Mouse (Mus musculus): Measurements from ENCODE around the gene Slc31a1.

GRCm38 (mm10) chr4:62440986-62441385 is 80.5 kb downstream of the Slc31a1 start:
- TF ChIP-seq ZKSCAN1 (IDR thresholded peaks at IDR 0.05; ENCODE audit: low read depth, low read length) (no peak), ELF1 (IDR thresholded peaks at IDR 0.05; ENCODE audit: low read depth, low read length) (no peak), CTCF (IDR thresholded peaks at IDR 0.05 in 2 of 3, conservative IDR thresholded peaks at IDR 0.05 in 1 of 3; ENCODE audit: control insufficient read depth in 1 of 3, insufficient read depth in 1 of 3, low read depth in 2 of 3, low read length in 3 of 3, poor library complexity in 1 of 3, severe bottlenecking in 1 of 3) (no peak), POLR2AphosphoS5 (IDR thresholded peaks at IDR 0.05; ENCODE audit: borderline replicate concordance, low read depth, low read length) (no peak), ZC3H11A (IDR thresholded peaks at IDR 0.05; ENCODE audit: low read depth, low read length) (no peak), E2F4 (IDR thresholded peaks at IDR 0.05; ENCODE audit: borderline replicate concordance, low read depth, low read length) (no peak), POLR2A (IDR thresholded peaks at IDR 0.05; ENCODE audit: control insufficient read depth in 1 of 2, insufficient read depth in 1 of 2, low read depth in 1 of 2, low read length in 2 of 2, poor library complexity in 1 of 2) (no peak)
